Mouse (Mus musculus): ENCODE results near the gene Socs7. TPM values are rescaled to one million over a fixed set of nuclear protein-coding genes. Genes with fewer than 3 reads are reported as not detected.
"Not testable (repeated sequence)": the region's sequence is repeated elsewhere in the genome, so short reads cannot be mapped to it uniquely, and the experiment has no call there.

Gene Socs7
- polyA plus RNA-seq, 1 experiment = 47.9 TPM

DNA sequence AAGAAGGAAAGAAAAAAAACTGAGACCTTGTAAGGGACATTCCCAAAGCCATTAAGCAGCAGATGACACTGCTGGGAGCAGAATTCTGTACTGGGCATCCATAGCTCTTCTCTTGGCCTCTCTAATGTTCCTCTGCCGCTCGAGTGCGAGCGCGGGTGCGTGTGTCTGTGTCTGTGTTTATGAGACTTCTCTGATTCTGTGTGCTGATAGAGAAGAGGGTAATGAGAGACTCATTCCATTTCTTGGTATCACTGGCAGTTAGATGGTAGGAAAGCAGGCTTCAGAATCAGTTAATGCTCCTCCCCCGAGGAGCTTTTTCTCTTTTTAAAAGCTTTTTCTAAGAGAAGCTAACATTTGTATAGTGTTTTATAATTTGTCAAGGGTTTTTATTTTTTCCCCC is 7.1 kb upstream of the Socs7 start:
- H3K4me3 ChIP-seq (ENCODE audit: insufficient read depth, low read length) = no peak overlapping the region
- H3K27ac ChIP-seq (ENCODE audit: insufficient read depth, low read length) = no peak overlapping the region
- no peak for TF ChIP-seq CTCF (IDR thresholded peaks at IDR 0.05; ENCODE audit: extremely low read depth, insufficient read depth, low read length)
- TF ChIP-seq POLR2A (IDR thresholded peaks at IDR 0.05; ENCODE audit: extremely low read depth, insufficient read depth, low read length) = no peak
- peaks cover 1% of the 10 kb centered on the region; the same call in 1 of the 2 replicates for H3K4me1 ChIP-seq (ENCODE audit: control insufficient read depth, insufficient read depth, low read length)

DNA sequence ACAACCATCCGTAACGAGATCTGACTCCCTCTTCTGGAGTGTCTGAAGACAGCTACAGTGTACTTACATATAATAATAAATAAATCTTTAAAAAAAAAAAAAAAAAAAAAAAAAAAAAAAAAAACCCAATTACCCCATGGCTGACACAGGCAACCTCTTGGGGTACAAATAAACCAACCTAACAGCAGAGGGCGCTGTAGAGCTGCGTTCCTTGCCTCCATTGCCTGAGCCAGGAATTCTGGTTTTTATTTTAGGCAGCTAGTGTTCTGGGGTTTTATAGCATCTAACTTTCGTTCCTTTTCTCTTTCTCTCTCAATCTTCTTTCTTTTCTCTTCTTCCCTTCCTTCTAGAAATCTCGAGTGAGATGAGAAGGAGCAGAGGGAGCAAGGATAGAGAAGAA is 4.7 kb upstream of the Socs7 start:
- H3K4me1 ChIP-seq (ENCODE audit: control insufficient read depth, insufficient read depth, low read length); H3K27ac ChIP-seq (ENCODE audit: insufficient read depth, low read length); H3K4me3 ChIP-seq (ENCODE audit: insufficient read depth, low read length): not testable (repeated sequence)
- TF ChIP-seq CTCF (IDR thresholded peaks at IDR 0.05; ENCODE audit: extremely low read depth, insufficient read depth, low read length) = peak; percentile 89

DNA sequence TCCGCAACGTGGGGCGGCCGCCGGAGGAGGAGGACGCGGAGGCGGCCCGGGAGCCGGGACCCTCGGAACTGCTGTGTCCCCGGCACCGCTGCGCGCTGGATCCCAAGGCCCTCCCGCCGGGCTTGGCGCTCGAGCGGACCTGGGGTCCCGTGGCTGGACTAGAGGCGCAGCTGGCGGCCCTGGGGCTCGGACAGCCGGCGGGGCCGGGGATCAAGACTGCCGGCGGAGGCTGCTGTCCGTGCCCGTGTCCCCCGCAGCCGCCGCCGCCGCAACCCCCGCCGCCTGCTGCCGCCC is 245 bp downstream of the Socs7 start:
- TF ChIP-seq POLR2A (IDR thresholded peaks at IDR 0.05; ENCODE audit: extremely low read depth, insufficient read depth, low read length) (no peak), CTCF (IDR thresholded peaks at IDR 0.05; ENCODE audit: extremely low read depth, insufficient read depth, low read length) (no peak)
- Histone ChIP-seq H3K4me3 (ENCODE audit: insufficient read depth, low read length) (peak overlapping the region; percentile 96), H3K4me1 (ENCODE audit: control insufficient read depth, insufficient read depth, low read length) (peaks cover 6% of the 10 kb centered on the region; the same call in 1 of the 2 replicates), H3K27ac (ENCODE audit: insufficient read depth, low read length) (peak overlapping the region; percentile 96)

DNA sequence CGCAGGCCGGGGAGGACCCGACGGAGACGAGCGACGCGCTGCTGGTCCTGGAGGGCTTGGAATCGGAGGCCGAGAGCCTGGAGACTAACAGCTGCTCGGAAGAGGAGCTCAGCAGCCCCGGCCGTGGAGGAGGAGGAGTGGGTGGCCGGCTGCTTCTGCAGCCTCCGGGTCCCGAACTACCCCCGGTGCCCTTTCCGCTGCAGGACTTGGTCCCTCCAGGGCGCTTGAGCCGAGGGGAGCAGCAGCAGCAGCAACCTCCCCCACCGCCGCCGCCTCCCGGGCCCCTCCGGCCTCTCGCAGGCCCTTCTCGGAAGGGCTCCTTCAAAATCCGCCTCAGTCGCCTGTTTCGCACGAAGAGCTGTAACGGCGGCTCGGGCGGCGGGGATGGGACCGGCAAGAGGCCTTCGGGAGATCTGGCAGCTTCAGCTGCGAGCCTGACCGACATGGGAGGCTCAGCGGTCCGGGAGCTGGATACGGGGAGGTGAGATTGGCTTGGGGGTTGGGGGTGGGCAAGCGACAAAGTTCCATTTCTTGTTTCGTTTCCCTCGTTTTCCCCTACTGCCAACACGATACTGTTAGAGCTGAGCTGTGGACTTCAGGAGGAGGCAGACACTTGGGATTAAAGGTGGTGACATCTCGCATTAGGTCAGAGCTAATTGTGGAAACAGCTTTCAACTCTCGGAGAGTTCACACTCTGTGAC is 742 bp downstream of the Socs7 start:
- H3K4me1 ChIP-seq (ENCODE audit: control insufficient read depth, insufficient read depth, low read length) = peaks cover 9% of the 10 kb centered on the region; the same call in 1 of the 2 replicates
- peak overlapping the region; percentile 96 for H3K27ac ChIP-seq (ENCODE audit: insufficient read depth, low read length)
- TF ChIP-seq CTCF (IDR thresholded peaks at IDR 0.05; ENCODE audit: extremely low read depth, insufficient read depth, low read length) = no peak
- TF ChIP-seq POLR2A (IDR thresholded peaks at IDR 0.05; ENCODE audit: extremely low read depth, insufficient read depth, low read length) = no peak
- peak overlapping the region; percentile 96 for H3K4me3 ChIP-seq (ENCODE audit: insufficient read depth, low read length)

DNA sequence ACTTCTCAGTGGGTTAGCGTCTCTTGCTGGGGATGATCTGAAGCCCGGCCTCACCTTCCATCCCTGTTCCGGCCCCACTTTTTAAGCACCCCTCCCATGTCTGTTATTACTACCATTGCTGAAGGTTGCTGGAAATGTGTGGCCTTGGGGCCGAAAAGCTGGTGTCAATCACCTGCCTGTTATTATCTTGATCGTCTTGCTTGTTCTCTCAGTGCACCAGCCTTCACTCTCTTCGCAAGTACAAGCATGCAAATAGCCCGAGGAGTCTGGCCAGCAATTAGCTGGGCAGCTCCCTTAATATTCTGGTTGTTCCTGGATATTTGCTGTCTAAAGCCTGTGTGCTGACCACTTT is 1.3 kb downstream of the Socs7 start:
- Histone ChIP-seq H3K4me1 (ENCODE audit: control insufficient read depth, insufficient read depth, low read length) (peaks cover 11% of the 10 kb centered on the region; the same call in 1 of the 2 replicates), H3K27ac (ENCODE audit: insufficient read depth, low read length) (no peak overlapping the region; the same call in 1 of the 2 replicates), H3K4me3 (ENCODE audit: insufficient read depth, low read length) (peak overlapping the region; percentile 96)
- TF ChIP-seq CTCF (IDR thresholded peaks at IDR 0.05; ENCODE audit: extremely low read depth, insufficient read depth, low read length) (no peak), POLR2A (IDR thresholded peaks at IDR 0.05; ENCODE audit: extremely low read depth, insufficient read depth, low read length) (no peak)

DNA sequence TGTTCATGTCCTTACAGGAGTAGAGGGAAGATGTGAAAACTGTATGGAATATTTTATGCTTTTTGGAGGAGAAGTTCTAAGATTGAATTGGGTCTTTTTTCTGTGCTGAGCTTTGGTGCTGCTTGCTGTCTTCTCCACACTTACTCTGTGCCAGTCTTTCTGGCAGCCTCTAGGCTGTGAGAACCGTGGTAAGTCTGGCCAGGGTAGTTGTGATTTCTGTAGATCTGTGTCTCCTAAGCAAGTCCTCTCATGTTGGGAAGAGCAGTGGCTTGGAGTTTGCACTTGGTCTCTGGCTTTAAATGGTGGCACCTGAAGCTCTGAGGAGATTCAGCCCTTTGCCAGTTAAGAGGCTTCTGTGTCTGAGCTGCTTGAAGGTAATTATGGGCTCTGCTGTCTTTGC is 3.2 kb downstream of the Socs7 start:
- Histone ChIP-seq H3K4me1 (ENCODE audit: control insufficient read depth, insufficient read depth, low read length) (peaks cover 13% of the 10 kb centered on the region; the same call in 1 of the 2 replicates), H3K4me3 (ENCODE audit: insufficient read depth, low read length) (no peak overlapping the region; the same call in 1 of the 2 replicates), H3K27ac (ENCODE audit: insufficient read depth, low read length) (no peak overlapping the region)
- TF ChIP-seq POLR2A (IDR thresholded peaks at IDR 0.05; ENCODE audit: extremely low read depth, insufficient read depth, low read length) = no peak
- TF ChIP-seq CTCF (IDR thresholded peaks at IDR 0.05; ENCODE audit: extremely low read depth, insufficient read depth, low read length) = no peak

DNA sequence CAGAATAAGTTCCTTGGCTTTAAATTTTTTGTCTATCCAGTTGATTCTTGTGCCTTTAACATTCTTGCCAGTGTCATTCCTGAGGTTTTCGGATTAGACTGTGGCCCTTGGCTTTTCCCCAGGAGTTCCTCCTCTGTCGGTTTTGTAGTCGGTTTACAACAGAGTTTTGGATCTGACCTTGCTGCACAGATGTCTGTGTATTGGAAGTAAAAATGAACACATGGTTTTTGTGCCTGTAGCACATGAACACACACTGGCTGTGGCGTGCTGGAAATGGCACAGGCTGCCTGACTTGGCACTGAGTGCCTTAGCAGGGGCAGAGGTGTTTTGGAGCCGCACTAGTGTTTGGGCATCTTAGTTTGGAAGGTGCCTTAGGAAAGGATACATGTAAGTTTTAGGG is 6.2 kb downstream of the Socs7 start:
- TF ChIP-seq CTCF (IDR thresholded peaks at IDR 0.05; ENCODE audit: extremely low read depth, insufficient read depth, low read length) (no peak), POLR2A (IDR thresholded peaks at IDR 0.05; ENCODE audit: extremely low read depth, insufficient read depth, low read length) (no peak)
- Histone ChIP-seq H3K4me3 (ENCODE audit: insufficient read depth, low read length) (no peak overlapping the region), H3K27ac (ENCODE audit: insufficient read depth, low read length) (no peak overlapping the region), H3K4me1 (ENCODE audit: control insufficient read depth, insufficient read depth, low read length) (peaks cover 17% of the 10 kb centered on the region; the same call in 1 of the 2 replicates)

DNA sequence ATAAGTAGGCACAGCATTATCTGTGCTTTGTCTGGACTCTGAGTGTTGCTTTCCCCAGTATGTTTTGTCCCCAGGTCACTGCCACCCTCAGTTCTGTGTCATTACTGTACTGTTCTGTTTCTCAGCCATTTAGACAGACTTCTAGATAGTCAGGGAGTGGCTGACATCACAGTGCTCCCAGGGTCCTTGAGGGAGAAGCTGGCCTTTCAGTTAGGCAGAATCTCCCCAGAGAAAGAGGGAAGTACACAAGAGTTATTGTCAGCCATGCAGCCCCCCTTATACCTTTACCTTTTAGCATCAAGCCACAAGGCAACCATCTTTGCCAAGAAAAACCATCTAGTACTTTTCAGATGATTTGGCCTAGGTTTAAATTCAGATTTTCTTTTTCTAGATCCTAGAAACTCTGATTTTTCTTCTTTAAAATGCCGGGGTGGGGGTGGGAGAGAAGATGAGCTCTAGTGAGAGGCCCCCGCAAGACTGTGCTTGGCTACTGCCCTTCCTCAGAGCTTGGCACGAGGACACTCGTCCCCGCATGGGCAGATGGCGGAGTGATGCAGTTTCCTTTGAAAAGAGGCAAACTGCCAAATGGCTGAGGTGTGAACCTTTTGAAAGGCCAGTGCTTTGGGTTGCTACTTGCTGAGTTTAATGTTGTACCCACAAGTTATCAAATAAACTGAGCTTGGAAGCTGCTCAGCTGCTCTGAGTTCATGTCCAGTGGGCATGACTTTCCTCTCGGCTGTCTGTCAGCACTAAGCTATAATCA is 8.2 kb downstream of the Socs7 start:
- Histone ChIP-seq H3K4me1 (ENCODE audit: control insufficient read depth, insufficient read depth, low read length) (peaks cover 13% of the 10 kb centered on the region; the same call in 1 of the 2 replicates), H3K4me3 (ENCODE audit: insufficient read depth, low read length) (no peak overlapping the region), H3K27ac (ENCODE audit: insufficient read depth, low read length) (no peak overlapping the region)
- TF ChIP-seq POLR2A (IDR thresholded peaks at IDR 0.05; ENCODE audit: extremely low read depth, insufficient read depth, low read length) (no peak), CTCF (IDR thresholded peaks at IDR 0.05; ENCODE audit: extremely low read depth, insufficient read depth, low read length) (no peak)

DNA sequence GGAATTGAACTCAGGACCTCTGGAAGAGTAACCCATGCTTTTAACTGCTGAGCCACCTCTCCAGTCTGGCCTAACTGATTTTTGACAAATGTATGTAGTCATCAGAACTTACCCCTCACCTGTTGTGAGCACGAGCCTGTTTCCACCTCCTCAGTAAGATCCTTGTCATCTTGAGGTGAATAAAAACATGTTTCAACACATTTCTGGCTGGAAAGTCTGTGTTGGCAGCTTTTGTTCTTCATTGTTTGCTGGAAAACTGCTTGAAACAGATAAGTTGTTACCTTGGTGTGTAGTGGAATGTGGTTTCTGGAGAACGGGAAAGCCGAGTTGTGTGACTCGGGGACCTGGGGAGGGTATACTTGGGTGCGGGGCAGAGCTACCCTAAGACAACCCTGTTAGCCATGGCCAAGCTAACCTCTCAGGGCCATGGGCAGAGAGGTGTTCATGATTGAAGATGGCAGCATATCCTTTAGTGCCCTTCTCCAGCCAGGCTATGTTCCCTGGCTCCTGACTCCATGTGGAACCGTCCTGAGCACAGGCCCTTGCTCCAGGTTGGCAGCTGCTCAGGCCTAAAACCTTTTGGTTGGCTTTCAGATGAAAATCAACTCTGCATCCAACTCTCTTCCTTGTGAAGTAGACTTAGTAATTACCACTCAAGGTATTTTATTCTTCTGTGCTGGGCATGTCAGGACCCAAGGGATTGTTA is 10.0 kb downstream of the Socs7 start:
- TF ChIP-seq POLR2A (IDR thresholded peaks at IDR 0.05; ENCODE audit: extremely low read depth, insufficient read depth, low read length) = no peak
- no peak for TF ChIP-seq CTCF (IDR thresholded peaks at IDR 0.05; ENCODE audit: extremely low read depth, insufficient read depth, low read length)
- Histone ChIP-seq H3K4me3 (ENCODE audit: insufficient read depth, low read length) (no peak overlapping the region), H3K27ac (ENCODE audit: insufficient read depth, low read length) (no peak overlapping the region), H3K4me1 (ENCODE audit: control insufficient read depth, insufficient read depth, low read length) (peaks cover 11% of the 10 kb centered on the region; the same call in 1 of the 2 replicates)

Data from cortical plate, adult 2 months (tissue).